Mouse (Mus musculus): ENCODE measurements at regions not wholly inside any gene's neighbourhood (a gene's known extent, or its start where the extent isn't known, plus 50 kb on each side); places are given as distances from the start of the nearest gene placed in this dataset.
A peak's percentile ranks its signal among the peaks of the same experiment; 100 is the strongest.
"Not testable (repeated sequence)": the region's sequence is repeated elsewhere in the genome, so short reads cannot be mapped to it uniquely, and the experiment has no call there.

- no peak for DNase-seq
- intact Hi-C loops (cut with DNase I): no loop called here
Observed at GRCm38 (mm10) chr11:12589757-12590373, 125.1 kb upstream of the Cobl start.

GRCm38 (mm10) chr11:12584851-12585680, 120.3 kb upstream of the Cobl start:
- intact Hi-C loops (cut with DNase I); DNase-seq: not testable (repeated sequence)

- peak; percentile 62 for DNase-seq
- intact Hi-C loops (cut with DNase I): no loop called here
Observed at GRCm38 (mm10) chr11:12578999-12579576, 114.3 kb upstream of the Cobl start.

GRCm38 (mm10) chr11:12559663-12560062, 94.9 kb upstream of the Cobl start:
- DNase-seq: no peak
- intact Hi-C loops (cut with DNase I): no loop called here

GRCm38 (mm10) chr11:12558995-12559633, 94.4 kb upstream of the Cobl start:
- intact Hi-C loops (cut with DNase I): no loop called here

GRCm38 (mm10) chr11:12558176-12558575, 93.4 kb upstream of the Cobl start:
- intact Hi-C loops (cut with DNase I): no loop called here
- no peak for DNase-seq

More at GRCm38 (mm10) chr11:12558995-12559633, 94.4 kb upstream of the Cobl start:
- no peak for DNase-seq

GRCm38 (mm10) chr11:12545771-12546170, 81.0 kb upstream of the Cobl start:
- intact Hi-C loops (cut with DNase I): no loop called here
- no peak for DNase-seq

- intact Hi-C loops (cut with DNase I): no loop called here
- no peak for DNase-seq
Observed at GRCm38 (mm10) chr11:12543042-12543441, 78.3 kb upstream of the Cobl start.

GRCm38 (mm10) chr11:12540333-12540870, 75.6 kb upstream of the Cobl start:
- DNase-seq: peak; percentile 31
- intact Hi-C loops (cut with DNase I): no loop called here

GRCm38 (mm10) chr11:12535063-12535462, 70.3 kb upstream of the Cobl start:
- intact Hi-C loops (cut with DNase I): no loop called here
- no peak for DNase-seq

- intact Hi-C loops (cut with DNase I): loop anchor here (5.0 kb wide), 3 partner anchors 160 to 715 kb away; no protein-coding TSS in a partner anchor
- peak; percentile 52 for DNase-seq
Observed at GRCm38 (mm10) chr11:12532288-12532687, 67.5 kb upstream of the Cobl start.

- DNase-seq; intact Hi-C loops (cut with DNase I): not testable (repeated sequence)
Observed at GRCm38 (mm10) chr11:12522063-12522462, 57.3 kb upstream of the Cobl start.

GRCm38 (mm10) chr11:12521286-12521685, 56.5 kb upstream of the Cobl start:
- peak; percentile 18 for DNase-seq
- intact Hi-C loops (cut with DNase I): no loop called here

GRCm38 (mm10) chr11:12516374-12516773, 51.6 kb upstream of the Cobl start:
- intact Hi-C loops (cut with DNase I): no loop called here
- DNase-seq: no peak
